Mouse (Mus musculus): ENCODE measurements around the gene Tbxas1. TPM values are rescaled to one million over a fixed set of nuclear protein-coding genes. Genes with fewer than 3 reads are reported as not detected.

Tbxas1 gene
- polyA plus RNA-seq, 1 experiment, result 5.1 TPM

DNA sequence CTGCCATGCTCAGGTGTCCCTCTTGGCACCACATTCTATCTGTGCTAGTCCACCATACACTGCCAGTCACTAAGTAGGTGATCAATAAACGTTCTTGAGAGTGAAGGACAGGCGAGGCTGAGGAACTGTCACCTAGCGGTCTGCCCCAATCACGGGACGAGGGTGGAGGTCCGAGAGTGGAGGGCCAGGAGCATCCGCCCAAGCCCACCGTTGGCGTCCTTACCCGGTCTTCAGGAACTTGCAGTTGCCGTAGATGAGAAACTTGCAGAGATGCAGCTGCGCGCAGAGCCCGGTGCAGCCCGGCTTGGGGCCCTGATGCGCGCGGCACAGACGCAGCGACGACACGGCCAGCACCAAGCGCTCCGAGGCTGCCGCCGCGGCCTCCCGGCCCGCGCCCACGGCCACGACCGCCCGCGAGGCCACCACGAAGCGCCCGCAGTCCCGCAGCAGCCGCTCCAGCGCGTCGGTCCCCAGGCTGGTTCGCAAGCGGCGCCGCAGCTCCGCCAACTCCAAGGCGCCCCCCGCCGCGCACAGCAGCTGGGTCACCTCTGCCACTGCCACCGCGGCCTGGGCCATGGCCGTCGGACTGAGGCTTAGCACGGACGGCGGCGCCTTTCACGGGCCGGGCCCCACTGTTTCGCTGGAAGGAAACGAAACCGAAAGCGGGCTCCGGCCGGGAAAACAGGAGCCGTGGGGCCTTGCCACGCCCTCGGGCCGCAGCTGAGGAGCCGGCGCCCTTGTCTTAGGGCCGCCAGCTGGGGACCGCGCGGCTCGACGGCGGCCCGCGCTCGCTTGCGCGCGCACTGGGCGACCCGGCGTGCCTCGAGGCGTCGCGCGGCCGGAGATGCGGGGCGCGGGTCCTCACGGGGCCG is 242.6 kb downstream of the Tbxas1 start, which contains the start of gene Parp12:
Gene Parp12 (minus strand): TSS at position 766 of the 872 bp plus-strand sequence.
- DNase-seq (ENCODE audit: low spot score), result peak; percentile 77

DNA sequence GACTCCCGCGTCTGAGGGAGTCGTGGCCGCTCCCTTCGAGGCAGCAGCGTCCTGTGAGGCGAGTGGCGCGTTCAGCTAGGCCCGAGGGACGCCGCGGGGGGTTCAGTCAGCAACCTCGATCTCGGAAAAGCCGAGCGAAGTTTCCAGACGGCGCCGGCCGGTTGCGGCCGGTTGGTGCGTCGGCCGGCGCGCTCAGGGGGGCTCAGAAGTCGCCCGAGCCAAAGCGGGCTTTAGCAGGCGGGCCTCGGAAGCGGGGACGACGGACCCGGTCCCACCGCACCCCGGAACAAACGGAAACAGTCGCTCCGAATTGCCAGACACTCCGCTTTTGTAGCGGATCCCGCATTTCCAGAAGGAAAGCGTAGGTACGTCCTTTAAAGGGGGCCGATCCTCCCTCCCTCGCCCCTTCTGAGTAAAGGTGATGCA is 243.3 kb downstream of the Tbxas1 start:
- DNase-seq (ENCODE audit: low spot score), result no peak

DNA sequence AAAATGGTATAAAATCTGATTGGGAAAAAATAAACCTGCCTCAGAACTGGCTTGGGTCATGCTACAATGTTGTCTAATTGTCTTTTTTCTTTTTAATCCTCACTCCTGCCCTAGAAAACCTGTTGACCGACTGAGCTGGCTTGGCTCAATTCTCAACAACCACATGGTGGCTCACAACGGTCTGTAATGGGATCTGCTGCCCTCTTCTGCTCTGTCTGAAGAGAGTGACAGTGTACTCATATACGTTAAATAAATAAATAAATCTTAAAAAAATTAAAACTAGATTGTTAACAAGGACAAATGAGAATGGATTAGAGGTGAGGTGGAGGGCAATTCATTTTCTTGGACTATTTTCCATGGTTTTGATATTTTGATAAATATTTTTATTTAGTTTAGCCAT is 245.5 kb downstream of the Tbxas1 start:
- no peak for DNase-seq (ENCODE audit: low spot score)

DNA sequence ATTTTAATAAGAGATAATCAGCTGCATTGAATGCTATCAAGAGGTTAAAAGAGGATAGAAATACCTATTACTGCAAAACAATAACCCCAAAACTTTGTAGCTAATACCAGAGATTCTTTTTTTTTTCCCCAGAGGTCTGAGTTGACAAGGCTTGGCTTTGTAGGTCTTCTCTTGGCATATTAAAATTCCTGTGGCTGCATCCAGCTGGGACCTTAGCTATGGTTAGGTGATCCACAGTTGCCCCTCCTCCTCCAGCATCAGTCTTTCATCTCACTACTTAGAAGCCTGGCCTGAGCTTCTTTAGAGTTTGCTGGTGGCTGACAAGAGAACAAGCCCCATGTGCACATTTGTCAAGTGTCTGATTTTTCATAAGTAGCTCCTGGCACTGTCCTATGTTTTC is 249.5 kb downstream of the Tbxas1 start:
- DNase-seq (ENCODE audit: low spot score), result no peak

DNA sequence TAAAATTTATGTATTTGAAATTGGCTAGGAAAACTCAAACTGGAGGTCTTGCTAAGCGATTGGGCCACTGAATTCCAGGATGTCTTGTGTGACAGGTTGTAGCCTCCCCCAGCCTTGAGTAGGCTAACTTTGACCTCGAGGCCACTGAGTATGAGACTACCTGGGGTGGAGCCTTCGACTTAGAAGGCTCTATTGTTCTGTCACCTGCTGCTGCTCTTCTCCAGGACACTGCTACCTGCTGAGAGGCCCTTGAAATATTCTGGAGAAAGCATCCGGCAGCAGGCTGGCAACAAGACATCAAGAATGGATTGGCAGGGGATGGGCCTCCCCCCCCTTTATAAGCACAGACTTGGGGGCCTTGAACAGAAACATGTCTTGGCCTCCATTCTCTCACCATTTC is 256.3 kb downstream of the Tbxas1 start:
- no peak for DNase-seq (ENCODE audit: low spot score)

- DNase-seq (ENCODE audit: low spot score), result no peak
Measured at GRCm38 (mm10) chr6:39132556-39132955, 257.4 kb downstream of the Tbxas1 start.

Other genes starting within 250 kb of the Tbxas1 start
- 5.1 and 5.5 TPM in 2 replicates for gene Klrg2, start 238.2 kb upstream of the Tbxas1 start, polyA plus RNA-seq (2012; rRNA removed)
- gene Clec2l, start 212.3 kb upstream of the Tbxas1 start, polyA plus RNA-seq (2012; rRNA removed), result 0.46 and 0.47 TPM in 2 replicates
- gene Hipk2, start 761 bp downstream of the Tbxas1 start, polyA plus RNA-seq (2012; rRNA removed), result 4.5 and 8.6 TPM in 2 replicates
- gene Parp12, start 242.9 kb downstream of the Tbxas1 start, polyA plus RNA-seq (2012; rRNA removed), result 41.8 and 43.4 TPM in 2 replicates